Mouse (Mus musculus) bone marrow, adult 2 months (tissue): ENCODE data around the gene Adgrg3. TPM values are rescaled to one million over a fixed set of nuclear protein-coding genes. Genes with fewer than 3 reads are reported as not detected.
A peak's percentile ranks its signal among the peaks of the same experiment; 100 is the strongest.

ENCODE experiments used
- H3K27ac ChIP-seq: fragments of 200-500 bp; 2 replicates; pipeline ENCODE4 v1.5.1; 2012; ENCODE audit warnings: low read depth, mild to moderate bottlenecking, control low read depth, inconsistent platforms, low read length; ENCODE audit not compliant: control insufficient read depth, poor library complexity, insufficient read depth
- H3K4me1 ChIP-seq: fragments of 200-500 bp; 2 replicates; pipeline ENCODE4 v1.6.1; 2011; ENCODE audit warnings: low read length; ENCODE audit not compliant: control insufficient read depth, insufficient read depth
- H3K4me3 ChIP-seq: fragments of 200-500 bp; replicated peaks from 2 replicates; pipeline ENCODE3; 2011; ENCODE audit warnings: mild to moderate bottlenecking, low read depth, low read length, control low read depth; ENCODE audit not compliant: control insufficient read depth
- CTCF ChIP-seq: fragments of 200-500 bp; IDR thresholded peaks from 2 replicates; pipeline ENCODE4 v1.5.1; 2011; ENCODE audit warnings: low read length, control low read depth; ENCODE audit not compliant: control insufficient read depth, insufficient read depth
- POLR2A ChIP-seq: fragments of 200-500 bp; IDR thresholded peaks from 2 replicates; pipeline ENCODE4 v1.6.1; 2011; ENCODE audit warnings: low read depth, mild to moderate bottlenecking, control low read depth, low read length, borderline replicate concordance; ENCODE audit not compliant: control insufficient read depth
- WGBS: fragments of 180-500 bp; shearing (Covaris S2); methylation state at CpG from one replicate; pipeline ENCODE4 v1.1.7; 2018; 5-methylcytosine and 5-hydroxymethylcytosine counted together
- polyA plus RNA-seq: library from polyadenylated mRNA; stranded (reverse); fragments of >200 nt; gene quantifications from 2 replicates; pipeline ENCODE4 v1.2.4, GENCODE M21; 2011; ENCODE audit warnings: low replicate concordance; ENCODE audit not compliant: missing spikeins, insufficient read depth, insufficient read length

Gene Adgrg3
- polyA plus RNA-seq, 1 experiment, result 63.0 TPM

DNA sequence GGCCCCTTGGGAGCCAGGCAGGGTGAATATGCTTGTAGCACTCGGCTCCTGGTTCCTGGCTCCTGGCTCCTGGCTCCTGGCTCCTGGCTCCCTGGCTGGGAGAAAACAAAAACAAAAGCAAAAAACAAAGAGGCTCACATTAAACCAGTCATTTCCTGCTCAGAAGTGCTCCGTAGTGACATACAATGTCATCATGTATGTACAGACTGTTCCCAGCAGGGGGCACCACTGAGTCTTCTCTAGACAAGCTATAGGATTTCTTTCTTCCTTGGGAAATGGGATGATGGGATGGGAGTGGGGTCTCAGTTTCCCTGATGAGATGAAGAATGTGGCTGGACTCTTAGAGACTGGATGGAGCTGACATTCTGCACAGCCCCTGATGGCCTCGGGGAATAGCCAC lies 50.1 kb downstream of the Adgrg3 start:
- no peak overlapping the region for H3K27ac ChIP-seq
- no peak overlapping the region for H3K4me3 ChIP-seq
- no peak for TF ChIP-seq POLR2A
- TF ChIP-seq CTCF, result no peak
- 41% methylated on average over 3 of the region's 3 CpGs for WGBS
- no peaks in the 10 kb centered on the region for H3K4me1 ChIP-seq

DNA sequence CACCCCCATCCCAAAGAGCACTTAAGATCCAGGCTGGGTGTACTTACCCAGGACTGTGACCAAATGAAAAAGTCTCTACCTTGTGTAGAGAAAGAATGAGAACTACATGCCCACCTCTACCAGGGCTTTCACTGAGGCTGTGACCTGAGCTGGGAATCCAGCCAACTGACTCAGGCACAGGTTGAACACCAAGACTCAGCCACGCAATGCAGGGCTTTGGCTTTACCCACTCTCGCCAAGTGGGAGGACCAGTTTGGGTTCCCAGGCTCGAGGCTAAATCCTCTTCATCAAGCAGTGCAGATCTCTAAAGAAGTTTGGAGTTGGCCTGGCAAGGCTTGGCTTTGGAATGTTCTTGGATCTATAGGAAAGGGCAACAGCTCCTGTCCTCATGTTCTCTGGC lies 58.0 kb downstream of the Adgrg3 start:
- WGBS, result 67% methylated on average over 3 of the region's 3 CpGs
- no peak overlapping the region for H3K4me3 ChIP-seq
- H3K4me1 ChIP-seq, result no peaks in the 10 kb centered on the region
- no peak for TF ChIP-seq CTCF
- TF ChIP-seq POLR2A, result no peak
- H3K27ac ChIP-seq, result no peak overlapping the region

DNA sequence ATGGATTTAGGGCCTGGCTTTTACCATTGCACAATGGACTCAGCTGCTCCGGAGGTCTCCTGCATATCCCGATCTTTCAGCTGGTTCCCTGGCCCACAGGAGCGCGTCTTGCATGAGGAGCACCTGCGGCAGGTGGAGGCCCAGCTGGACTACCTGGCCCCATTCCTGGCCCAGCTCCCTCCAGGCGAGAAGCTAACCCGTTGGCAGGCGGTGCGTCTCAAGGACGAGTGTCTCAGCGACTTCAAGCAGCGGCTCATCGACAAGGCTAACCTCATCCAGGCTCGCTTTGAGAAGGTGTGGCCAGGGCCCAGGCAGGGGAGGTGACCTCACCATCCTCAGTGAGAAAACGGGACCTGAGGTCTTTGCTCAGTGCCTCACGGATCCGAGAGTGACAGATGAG lies 58.7 kb downstream of the Adgrg3 start:
- TF ChIP-seq POLR2A (no peak), CTCF (no peak)
- 85% methylated on average over 17 of the region's 17 CpGs for WGBS
- Histone ChIP-seq H3K4me1 (no peaks in the 10 kb centered on the region), H3K4me3 (no peak overlapping the region), H3K27ac (no peak overlapping the region)

DNA sequence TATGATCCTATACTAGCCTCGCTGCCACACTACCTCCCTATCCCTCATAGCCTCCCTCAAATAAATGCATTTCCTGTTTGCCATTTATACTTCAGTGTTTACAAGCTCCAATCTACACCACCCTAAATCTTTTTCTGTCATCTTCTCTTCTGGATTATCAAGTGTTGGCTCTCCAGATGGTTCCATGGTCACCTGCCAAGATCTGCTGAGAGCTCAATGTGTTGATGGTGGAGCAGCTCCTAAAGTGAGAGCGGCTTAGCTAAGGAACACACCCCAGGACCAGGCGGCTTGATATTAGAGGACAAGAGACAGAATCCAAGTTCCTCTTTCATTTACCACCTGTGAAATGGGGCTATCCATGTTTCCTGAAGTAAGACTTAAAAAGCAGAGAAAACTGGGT lies 60.6 kb downstream of the Adgrg3 start:
- WGBS, result 76% methylated on average over 3 of the region's 3 CpGs
- no peak for TF ChIP-seq CTCF
- no peak for TF ChIP-seq POLR2A
- no peak overlapping the region for H3K27ac ChIP-seq
- H3K4me1 ChIP-seq, result peaks cover 1% of the 10 kb centered on the region; the same call in 1 of the 2 replicates
- H3K4me3 ChIP-seq, result no peak overlapping the region

DNA sequence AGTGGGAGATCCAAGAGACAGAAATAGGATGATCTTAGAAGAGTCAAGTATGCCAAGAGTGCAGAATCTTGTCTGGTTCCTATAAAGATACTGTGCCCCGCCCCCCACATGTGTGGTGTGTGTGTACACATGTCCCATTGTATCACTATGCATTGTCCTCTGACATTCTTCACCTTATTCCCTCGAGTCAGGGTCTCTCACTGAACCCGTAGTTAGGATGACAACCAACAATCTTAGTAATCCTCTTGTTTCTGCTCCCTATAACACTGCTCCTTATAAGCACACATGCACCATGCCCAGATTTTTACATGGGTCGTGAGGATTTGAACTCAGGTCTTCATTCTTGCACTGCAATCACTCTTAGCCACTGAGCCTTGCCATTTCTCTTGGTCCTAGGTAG lies 61.8 kb downstream of the Adgrg3 start:
- H3K27ac ChIP-seq, result no peak overlapping the region
- WGBS, result 83% methylated on average over 4 of the region's 4 CpGs
- peaks cover 1% of the 10 kb centered on the region; the same call in 1 of the 2 replicates for H3K4me1 ChIP-seq
- no peak overlapping the region for H3K4me3 ChIP-seq
- no peak for TF ChIP-seq POLR2A
- no peak for TF ChIP-seq CTCF

DNA sequence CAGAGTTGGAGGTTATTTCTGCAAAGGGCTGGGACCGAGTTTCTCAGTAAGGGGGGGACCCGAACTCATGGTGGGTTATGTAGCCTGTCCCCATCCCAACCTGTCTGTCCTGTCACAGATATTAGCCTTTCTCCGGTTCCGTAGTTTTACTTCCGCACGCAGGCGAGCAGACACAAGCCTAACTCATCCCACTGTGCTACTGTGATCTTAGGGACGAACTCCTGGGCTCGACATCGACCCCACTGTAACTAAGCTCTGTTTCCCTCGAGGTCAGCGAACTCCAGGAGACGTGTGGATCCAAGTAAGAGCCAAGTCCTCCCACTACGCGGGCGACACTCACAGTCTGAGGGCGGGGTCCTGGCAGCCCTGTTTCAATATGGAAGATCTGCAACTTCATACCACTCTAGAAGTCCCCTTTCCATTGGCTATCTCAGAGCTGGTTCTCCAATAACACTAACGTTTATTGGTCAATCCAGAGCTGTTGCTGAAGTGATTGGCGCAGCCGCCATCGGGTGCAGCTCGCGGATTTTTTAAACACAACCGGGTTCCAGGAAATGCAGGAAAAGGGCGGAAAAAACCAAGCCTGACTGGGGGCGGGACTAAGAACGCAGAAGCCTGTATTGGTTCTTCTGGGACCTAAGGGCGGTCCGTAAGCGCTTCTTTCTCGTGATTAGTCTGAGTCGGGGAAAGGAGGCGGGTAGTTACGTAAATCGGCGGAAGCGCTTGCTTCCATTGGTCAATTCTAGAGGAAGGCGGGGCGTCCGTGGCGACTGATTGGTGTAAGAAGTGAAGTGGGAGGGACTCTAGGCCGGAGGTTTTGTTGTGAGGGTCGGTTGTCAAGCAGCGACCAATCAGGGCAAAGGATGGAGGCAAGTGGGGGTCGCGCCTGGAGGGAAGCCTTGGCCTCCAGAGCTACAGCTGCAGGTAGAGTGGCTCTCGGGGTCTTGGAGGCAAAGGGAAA lies 63.2 kb downstream of the Adgrg3 start, which contains the start of gene Katnb1:
TSS of gene Katnb1 (plus strand) at position 806 of the 961 bp plus-strand sequence.
- TF ChIP-seq CTCF (no peak), POLR2A (peak; percentile 80; the same call in 1 of the 2 replicates)
- Histone ChIP-seq H3K4me3 (peak within 1 kb of the TSS; percentile 87), H3K4me1 (peaks cover 1% of the 10 kb centered on the region; the same call in 1 of the 2 replicates), H3K27ac (peak within 1 kb of the TSS; percentile 37)
- WGBS, result under 1% methylated on average over 47 of the region's 47 CpGs

DNA sequence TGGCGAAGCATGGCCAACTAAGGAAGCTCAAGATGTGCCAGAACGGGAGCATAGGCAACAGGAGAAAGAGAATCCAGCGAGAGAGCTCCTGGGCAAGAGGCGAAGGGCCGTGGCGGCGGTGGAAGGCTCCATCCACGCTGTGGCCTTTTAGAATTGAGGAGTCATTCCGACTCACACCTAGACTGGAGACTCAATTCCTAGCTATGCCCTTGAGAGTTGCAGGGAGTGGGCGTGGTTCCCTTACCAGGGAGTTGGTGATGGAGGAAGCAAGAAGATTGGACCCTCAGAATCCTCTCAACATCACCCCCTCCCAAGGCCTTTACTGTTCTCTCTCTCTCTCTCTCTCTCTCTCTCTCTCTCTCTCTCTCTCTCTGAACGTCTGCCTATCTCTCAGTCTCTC lies 64.2 kb downstream of the Adgrg3 start:
- peak overlapping the region; percentile 87 for H3K4me3 ChIP-seq
- TF ChIP-seq POLR2A, result no peak
- TF ChIP-seq CTCF, result no peak
- H3K27ac ChIP-seq, result no peak overlapping the region
- 4% methylated on average over 11 of the region's 11 CpGs for WGBS
- peaks cover 1% of the 10 kb centered on the region; the same call in 1 of the 2 replicates for H3K4me1 ChIP-seq

DNA sequence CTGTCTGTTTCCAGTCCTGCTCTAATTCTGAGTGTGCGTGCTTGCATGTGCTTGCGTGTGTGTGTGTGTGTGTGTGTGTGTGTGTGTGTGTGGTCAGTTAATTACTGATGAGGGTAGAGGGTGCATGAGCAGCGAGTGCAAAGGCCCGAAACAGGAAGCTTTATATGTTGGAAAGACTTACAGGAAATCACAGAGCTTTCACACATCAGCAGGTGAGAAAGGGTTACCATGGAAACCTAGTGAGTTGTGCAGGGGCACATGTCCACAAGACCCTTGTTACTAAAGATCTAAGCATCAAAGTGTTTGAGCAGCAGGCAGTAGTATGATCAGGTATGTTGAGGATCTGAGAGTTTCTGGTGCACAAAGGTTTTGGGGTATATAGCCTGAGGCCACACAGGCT lies 66.8 kb downstream of the Adgrg3 start:
- TF ChIP-seq POLR2A (no peak), CTCF (no peak)
- 68% methylated on average over 4 of the region's 4 CpGs for WGBS
- H3K4me1 ChIP-seq, result peaks cover 1% of the 10 kb centered on the region; the same call in 1 of the 2 replicates
- H3K4me3 ChIP-seq, result no peak overlapping the region
- H3K27ac ChIP-seq, result no peak overlapping the region
